Mouse (Mus musculus) brain, embryonic 14.5 days (tissue): ENCODE measurements around the gene Prpf8.
"Not testable (repeated sequence)": the region's sequence is repeated elsewhere in the genome, so short reads cannot be mapped to it uniquely, and the experiment has no call there.

Source experiments
- CTCF ChIP-seq: fragments of 200-500 bp; IDR thresholded peaks from 2 replicates; pipeline ENCODE4 v1.5.1; 2012; ENCODE audit warnings: inconsistent platforms, mild to moderate bottlenecking, moderate library complexity, borderline replicate concordance; ENCODE audit not compliant: insufficient read depth, insufficient read length; ENCODE audit errors: extremely low read depth
- POLR2A ChIP-seq: fragments of 200-500 bp; IDR thresholded peaks from 2 replicates; pipeline ENCODE4 v1.6.1; 2012; ENCODE audit warnings: mild to moderate bottlenecking, inconsistent platforms, borderline replicate concordance; ENCODE audit not compliant: poor library complexity, insufficient read depth, insufficient read length, severe bottlenecking; ENCODE audit errors: extremely low read depth

GRCm38 (mm10) chr11:75556006-75556405 lies 69.4 kb downstream of the Prpf8 start:
- TF ChIP-seq POLR2A, CTCF: not testable (repeated sequence)
